Mouse (Mus musculus) G1E (cell line): ENCODE measurements around the gene Dgcr8. TPM values are rescaled to one million over a fixed set of nuclear protein-coding genes. Genes with fewer than 3 reads are reported as not detected.
A peak's percentile ranks its signal among the peaks of the same experiment; 100 is the strongest.

Source experiments
- ATAC-seq: 2 replicates; pipeline ENCODE4 v1.8.0; 2016; ENCODE audit warnings: mild to moderate bottlenecking; ENCODE audit not compliant: insufficient number of reproducible peaks, poor library complexity, low FRiP score, severe bottlenecking; ENCODE audit errors: extremely low read depth
- DNase-seq: peaks from one replicate; pipeline ENCODE4 v3.0.0; 2012; ENCODE audit warnings: low spot score
- H3K27me3 ChIP-seq: 2 replicates; pipeline ENCODE4 v1.6.1; 2012; ENCODE audit warnings: mild to moderate bottlenecking, low read length, inconsistent platforms; ENCODE audit not compliant: insufficient read depth
- H3K36me3 ChIP-seq: replicated peaks from 2 replicates; pipeline ENCODE3; 2012; ENCODE audit warnings: mild to moderate bottlenecking, inconsistent platforms
- H3K4me1 ChIP-seq: 2 replicates; pipeline ENCODE4 v1.6.1; 2012; ENCODE audit warnings: low read depth, low read length, inconsistent platforms, mixed read lengths; ENCODE audit not compliant: insufficient read depth
- H3K4me3 ChIP-seq: 2 replicates; pipeline ENCODE4 v1.5.1; 2012; ENCODE audit warnings: low read depth, mild to moderate bottlenecking, inconsistent platforms, low read length, moderate library complexity, mixed read lengths
- H3K9me3 ChIP-seq: replicated peaks from 2 replicates; pipeline ENCODE4 v1.6.1; 2012; ENCODE audit warnings: inconsistent platforms
- CTCF ChIP-seq: IDR thresholded peaks from 2 replicates; pipeline ENCODE4 v1.5.1; 2012; ENCODE audit warnings: low read depth, low read length, inconsistent platforms, mixed read lengths
- GATA1 ChIP-seq: IDR thresholded peaks from 2 replicates; pipeline ENCODE4 v1.6.1; 2012; ENCODE audit warnings: borderline replicate concordance, low read length, inconsistent platforms, mixed read lengths
- GATA2 ChIP-seq: IDR thresholded peaks from 2 replicates; pipeline ENCODE4 v1.6.1; 2012; ENCODE audit warnings: low read depth, low read length, inconsistent platforms, borderline replicate concordance
- POLR2AphosphoS5 ChIP-seq: IDR thresholded peaks from 2 replicates; pipeline ENCODE4 v1.6.1; 2012; ENCODE audit warnings: low read depth, low read length, inconsistent platforms; ENCODE audit not compliant: insufficient replicate concordance
- TAL1 ChIP-seq: conservative IDR thresholded peaks from 2 replicates; pipeline ENCODE4 v1.6.1; 2012; ENCODE audit warnings: low read depth, low read length, inconsistent platforms, mixed read lengths
- polyA plus RNA-seq: library from polyadenylated mRNA; stranded (reverse); fragments of >175 nt; gene quantifications from 2 replicates; pipeline ENCODE4 v1.2.3, GENCODE M21; 2012
- total RNA-seq, 2 experiments: library from RNA; stranded (forward) in 1 of 2; stranded (reverse) in 1 of 2; fragments of 200-1000 nt in 1 of 2; fragments of >200 nt in 1 of 2; fragmentation: Nextera tagmentation in 1 of 2; gene quantifications; 2 replicates each; pipeline ENCODE4 v1.2.3; 2014 to 2017

Dgcr8 gene
- total and polyA plus RNA-seq, 3 experiments: 9.8 to 52.8 (median 52.7) TPM

DNA sequence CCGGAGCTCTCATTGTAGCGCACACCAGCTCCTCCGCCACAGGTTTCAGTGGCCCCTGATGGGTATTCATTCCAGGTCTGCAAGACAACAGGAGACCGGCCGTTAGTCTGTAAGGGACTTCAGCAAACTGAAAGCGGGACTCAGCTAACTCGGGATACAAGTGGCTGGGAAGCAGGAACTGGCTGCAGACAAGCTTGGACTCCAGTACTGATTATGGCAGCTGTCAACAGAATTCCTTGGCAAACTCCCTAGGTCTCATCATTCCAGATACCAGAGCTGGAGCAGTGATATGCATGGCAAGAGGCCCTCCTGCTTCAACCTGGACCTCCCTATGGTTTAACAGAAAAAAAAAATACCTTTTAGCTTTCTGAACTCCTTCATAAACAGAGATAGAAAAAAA lies 74.2 kb downstream of the Dgcr8 start:
- H3K27me3 ChIP-seq: peaks cover 58% of the 10 kb centered on the region
- H3K4me1 ChIP-seq: peaks cover 6% of the 10 kb centered on the region
- H3K9me3 ChIP-seq: no peaks in the 10 kb centered on the region
- ATAC-seq (no peak), DNase-seq (no peak)
- no peaks in the 10 kb centered on the region for H3K36me3 ChIP-seq
- no peak overlapping the region for H3K4me3 ChIP-seq
- no peak for TF ChIP-seq GATA2
- TF ChIP-seq GATA1: no peak
- TF ChIP-seq TAL1: no peak
- no peak for TF ChIP-seq POLR2AphosphoS5
- no peak for TF ChIP-seq CTCF

GRCm38 (mm10) chr16:18213689-18214088 lies 75.4 kb downstream of the Dgcr8 start:
- ATAC-seq (no peak), DNase-seq (no peak)
- TF ChIP-seq TAL1: no peak
- no peak for TF ChIP-seq POLR2AphosphoS5
- no peak for TF ChIP-seq CTCF
- no peak for TF ChIP-seq GATA1
- no peak for TF ChIP-seq GATA2
- Histone ChIP-seq H3K36me3 (no peaks in the 10 kb centered on the region), H3K4me1 (peaks cover 6% of the 10 kb centered on the region), H3K27me3 (peaks cover 51% of the 10 kb centered on the region), H3K9me3 (no peaks in the 10 kb centered on the region), H3K4me3 (no peak overlapping the region)

GRCm38 (mm10) chr16:18211417-18212171 lies 77.5 kb downstream of the Dgcr8 start:
- Histone ChIP-seq H3K36me3 (no peaks in the 10 kb centered on the region), H3K27me3 (peaks cover 50% of the 10 kb centered on the region), H3K4me1 (peaks cover 6% of the 10 kb centered on the region), H3K4me3 (no peak overlapping the region), H3K9me3 (no peaks in the 10 kb centered on the region)
- DNase-seq (peak; percentile 65), ATAC-seq (no peak)
- TF ChIP-seq POLR2AphosphoS5: no peak
- no peak for TF ChIP-seq GATA2
- TF ChIP-seq CTCF: peak; percentile 95

DNA sequence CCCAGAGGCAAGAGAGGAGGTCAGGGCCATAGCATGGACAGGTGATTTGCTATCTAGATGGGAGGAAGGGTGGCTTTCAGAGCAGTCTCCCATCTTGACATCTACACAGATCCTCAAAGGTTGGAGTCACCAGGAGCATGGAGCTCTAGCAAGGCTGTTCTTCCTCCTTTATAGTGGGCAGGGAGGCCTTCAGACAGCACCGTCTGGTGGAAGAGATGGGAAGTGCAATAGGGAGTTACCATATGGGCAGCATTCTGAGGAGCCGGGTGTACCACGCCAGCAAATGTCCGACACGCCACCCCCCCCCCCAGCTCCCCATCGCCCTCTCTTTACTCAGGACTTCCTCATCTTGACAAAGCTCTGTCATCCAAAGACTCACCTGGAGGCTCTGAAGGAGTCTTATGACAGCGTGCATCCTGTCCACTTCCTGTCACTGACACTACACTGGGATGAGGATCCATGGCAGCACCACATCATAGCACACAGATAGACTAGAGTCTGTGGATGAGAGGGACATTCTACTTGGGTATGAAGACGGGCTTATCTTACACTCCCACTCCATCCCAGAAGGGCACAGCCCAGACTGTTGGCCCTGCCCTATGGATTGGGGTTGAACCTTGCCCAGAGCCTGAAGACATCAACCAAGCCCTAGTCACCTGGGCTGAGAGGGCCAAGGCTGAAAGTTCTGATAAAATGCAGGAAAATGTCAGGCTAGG lies 78.2 kb downstream of the Dgcr8 start:
- peak; percentile 31 for DNase-seq
- no peak for TF ChIP-seq GATA1
- TF ChIP-seq CTCF: peak; percentile 91
- no peaks in the 10 kb centered on the region for H3K36me3 ChIP-seq
- ATAC-seq: no peak
- peaks cover 49% of the 10 kb centered on the region for H3K27me3 ChIP-seq
- no peak overlapping the region for H3K4me3 ChIP-seq
- H3K9me3 ChIP-seq: no peaks in the 10 kb centered on the region
- peaks cover 6% of the 10 kb centered on the region for H3K4me1 ChIP-seq

Other genes with a start within 250 kb of the Dgcr8 start
- 18.4 and 22.4 TPM in 2 replicates for gene Dgcr6, start 236.4 kb downstream of the Dgcr8 start, total RNA-seq (2014; fragmentation: Nextera tagmentation)
- gene Dgcr6, start 236.4 kb downstream of the Dgcr8 start, total RNA-seq (2017): 14.1 and 19.6 TPM in 2 replicates
- gene Dgcr6, start 236.4 kb downstream of the Dgcr8 start, polyA plus RNA-seq: 20.4 and 23.8 TPM in 2 replicates
- 2.0 and 8.1 TPM in 2 replicates for gene Prodh, start 199.0 kb downstream of the Dgcr8 start, total RNA-seq (2014; fragmentation: Nextera tagmentation)
- gene Prodh, start 199.0 kb downstream of the Dgcr8 start, total RNA-seq (2017): 12.5 and 14.5 TPM in 2 replicates
- gene Prodh, start 199.0 kb downstream of the Dgcr8 start, polyA plus RNA-seq: 14.9 and 17.1 TPM in 2 replicates
- not detected in 2 replicates for gene Rtn4r, start 161.6 kb downstream of the Dgcr8 start, total RNA-seq (2014; fragmentation: Nextera tagmentation)
- 0.11 and 0.23 TPM in 2 replicates for gene Rtn4r, start 161.6 kb downstream of the Dgcr8 start, total RNA-seq (2017)
- gene Rtn4r, start 161.6 kb downstream of the Dgcr8 start, polyA plus RNA-seq: not detected in 2 replicates
- gene Ccdc188, start 71.4 kb downstream of the Dgcr8 start, total RNA-seq (2014; fragmentation: Nextera tagmentation): not detected in 2 replicates
- not detected in 2 replicates for gene Ccdc188, start 71.4 kb downstream of the Dgcr8 start, total RNA-seq (2017)
- not detected in 2 replicates for gene Ccdc188, start 71.4 kb downstream of the Dgcr8 start, polyA plus RNA-seq
- gene Zdhhc8, start 54.1 kb downstream of the Dgcr8 start, total RNA-seq (2014; fragmentation: Nextera tagmentation): 0.45 and 1.5 TPM in 2 replicates
- 0.46 and 0.71 TPM in 2 replicates for gene Zdhhc8, start 54.1 kb downstream of the Dgcr8 start, total RNA-seq (2017)
- 4.7 and 5.7 TPM in 2 replicates for gene Zdhhc8, start 54.1 kb downstream of the Dgcr8 start, polyA plus RNA-seq
- 72.5 and 76.6 TPM in 2 replicates for gene Trmt2a, start 40.6 kb downstream of the Dgcr8 start, total RNA-seq (2014; fragmentation: Nextera tagmentation)
- gene Trmt2a, start 40.6 kb downstream of the Dgcr8 start, total RNA-seq (2017): 107 and 122 TPM in 2 replicates
- gene Trmt2a, start 40.6 kb downstream of the Dgcr8 start, polyA plus RNA-seq: 86.8 and 91.4 TPM in 2 replicates
- gene Ranbp1, start 40.5 kb downstream of the Dgcr8 start, total RNA-seq (2014; fragmentation: Nextera tagmentation): 543 and 645 TPM in 2 replicates
- gene Ranbp1, start 40.5 kb downstream of the Dgcr8 start, total RNA-seq (2017): 405 and 431 TPM in 2 replicates
- 1,262 and 1,589 TPM in 2 replicates for gene Ranbp1, start 40.5 kb downstream of the Dgcr8 start, polyA plus RNA-seq
- gene Gm49776, start 30.9 kb downstream of the Dgcr8 start, total RNA-seq (2014; fragmentation: Nextera tagmentation): not detected in 2 replicates
- gene Gm49776, start 30.9 kb downstream of the Dgcr8 start, total RNA-seq (2017): 0.35 TPM in 1 of 2 replicates, not detected in the other
- gene Gm49776, start 30.9 kb downstream of the Dgcr8 start, polyA plus RNA-seq: not detected in 2 replicates
- 87.0 and 88.7 TPM in 2 replicates for gene Tango2, start 58.9 kb upstream of the Dgcr8 start, total RNA-seq (2014; fragmentation: Nextera tagmentation)
- gene Tango2, start 58.9 kb upstream of the Dgcr8 start, total RNA-seq (2017): 40.7 and 47.9 TPM in 2 replicates
- gene Tango2, start 58.9 kb upstream of the Dgcr8 start, polyA plus RNA-seq: 37.3 and 42.8 TPM in 2 replicates
- gene Arvcf, start 58.9 kb upstream of the Dgcr8 start, total RNA-seq (2014; fragmentation: Nextera tagmentation): 53.7 and 64.0 TPM in 2 replicates
- 188 and 239 TPM in 2 replicates for gene Arvcf, start 58.9 kb upstream of the Dgcr8 start, total RNA-seq (2017)
- 137 and 154 TPM in 2 replicates for gene Arvcf, start 58.9 kb upstream of the Dgcr8 start, polyA plus RNA-seq
- 25.3 and 50.3 TPM in 2 replicates for gene Txnrd2, start 137.1 kb upstream of the Dgcr8 start, total RNA-seq (2014; fragmentation: Nextera tagmentation)
- 12.8 and 18.3 TPM in 2 replicates for gene Txnrd2, start 137.1 kb upstream of the Dgcr8 start, total RNA-seq (2017)
- 16.4 and 18.5 TPM in 2 replicates for gene Txnrd2, start 137.1 kb upstream of the Dgcr8 start, polyA plus RNA-seq
- 51.1 and 59.0 TPM in 2 replicates for gene Comt, start 137.6 kb upstream of the Dgcr8 start, total RNA-seq (2014; fragmentation: Nextera tagmentation)
- 36.7 and 53.7 TPM in 2 replicates for gene Comt, start 137.6 kb upstream of the Dgcr8 start, total RNA-seq (2017)
- 25.2 and 47.5 TPM in 2 replicates for gene Comt, start 137.6 kb upstream of the Dgcr8 start, polyA plus RNA-seq
- 4.0 and 7.9 TPM in 2 replicates for gene Gnb1l, start 209.5 kb upstream of the Dgcr8 start, total RNA-seq (2014; fragmentation: Nextera tagmentation)
- gene Gnb1l, start 209.5 kb upstream of the Dgcr8 start, total RNA-seq (2017): 5.3 and 6.1 TPM in 2 replicates
- 8.0 and 10.6 TPM in 2 replicates for gene Gnb1l, start 209.5 kb upstream of the Dgcr8 start, polyA plus RNA-seq
- 9.3 and 9.9 TPM in 2 replicates for gene Rtl10, start 209.7 kb upstream of the Dgcr8 start, total RNA-seq (2014; fragmentation: Nextera tagmentation)
- gene Rtl10, start 209.7 kb upstream of the Dgcr8 start, total RNA-seq (2017): 3.5 and 4.2 TPM in 2 replicates
- 7.1 and 8.3 TPM in 2 replicates for gene Rtl10, start 209.7 kb upstream of the Dgcr8 start, polyA plus RNA-seq